Mouse (Mus musculus): ENCODE measurements around the gene Nhsl1.

Nhsl1 gene

GRCm38 (mm10) chr10:18318916-18319481 is at the start of gene Nhsl1:
Gene Nhsl1, plus strand, starts transcription at chr10:18318985.
- DNase-seq (ENCODE audit: low read depth): no peak

DNA sequence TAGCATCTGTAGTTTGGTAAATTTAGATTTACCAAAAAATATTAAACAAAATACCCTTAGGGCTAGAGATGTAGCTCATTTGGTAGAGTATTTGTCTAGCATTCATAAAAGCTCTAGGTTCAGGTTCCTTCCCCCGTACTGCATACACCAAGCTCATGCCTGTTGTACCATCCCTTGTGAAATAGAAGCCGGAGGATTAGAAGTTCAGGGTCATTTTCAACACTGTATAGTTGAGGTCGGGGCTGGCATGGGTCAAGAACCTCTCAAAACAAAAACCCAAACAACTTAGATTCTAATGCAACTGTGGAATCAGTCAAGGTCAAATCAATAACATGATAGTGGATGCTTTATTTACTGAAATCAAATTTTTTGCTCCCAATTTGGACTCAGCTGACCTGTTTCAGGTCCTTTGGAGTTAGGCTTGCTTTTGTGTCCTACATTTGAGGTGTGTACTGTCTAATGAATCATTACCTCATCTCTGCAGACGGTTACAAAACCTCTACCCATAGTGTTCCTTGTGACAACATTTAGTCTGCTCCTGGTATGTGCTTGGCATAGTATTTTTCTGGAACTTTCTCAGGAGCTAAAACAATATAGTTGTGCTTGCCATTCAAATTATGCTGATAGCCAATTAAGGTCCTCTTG is 42.6 kb upstream of the Nhsl1 start:
- no peak for DNase-seq (ENCODE audit: low read depth)

GRCm38 (mm10) chr10:18283991-18284390 is 34.8 kb upstream of the Nhsl1 start:
- no peak for DNase-seq (ENCODE audit: low read depth)

DNA sequence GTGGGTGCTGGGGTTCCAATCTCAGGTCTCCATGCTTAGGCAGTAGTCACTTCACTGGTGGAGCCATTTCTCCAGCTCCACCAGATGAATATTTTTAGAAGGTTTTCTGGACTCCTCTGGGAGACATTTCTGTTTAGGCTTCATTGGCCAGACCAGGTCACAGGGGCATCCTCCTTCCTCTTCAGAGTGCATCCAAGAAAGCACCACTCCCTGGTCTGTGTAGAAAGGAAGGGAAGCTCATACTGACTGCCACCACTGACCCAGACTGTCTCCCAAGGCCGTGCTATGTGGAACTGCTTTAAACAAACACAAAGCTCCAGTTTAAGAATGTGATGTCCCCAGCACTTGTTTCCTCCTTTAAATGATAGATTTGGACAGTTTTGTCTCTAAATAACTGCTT is 29.3 kb upstream of the Nhsl1 start:
- no peak for DNase-seq (ENCODE audit: low read depth)

DNA sequence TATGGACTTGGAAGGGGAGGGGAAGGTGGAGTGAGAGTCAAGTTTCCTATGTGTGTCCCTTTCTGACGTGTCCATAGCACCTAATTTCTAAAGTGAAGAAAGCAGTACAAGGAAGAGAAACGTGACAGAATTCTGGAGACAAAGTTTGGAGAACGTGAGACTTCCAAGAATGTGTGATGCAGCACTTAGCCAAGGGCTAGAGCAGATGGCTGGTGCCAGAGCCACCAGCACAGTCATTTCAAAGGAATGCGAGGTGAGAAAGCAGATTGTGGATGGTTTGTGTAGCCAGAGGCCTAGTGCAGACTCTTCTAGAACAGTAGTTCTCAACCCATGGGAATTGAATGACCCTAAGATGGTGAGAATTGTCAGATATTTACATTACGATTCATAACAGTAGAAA is 13.7 kb upstream of the Nhsl1 start:
- DNase-seq (ENCODE audit: low read depth): no peak

DNA sequence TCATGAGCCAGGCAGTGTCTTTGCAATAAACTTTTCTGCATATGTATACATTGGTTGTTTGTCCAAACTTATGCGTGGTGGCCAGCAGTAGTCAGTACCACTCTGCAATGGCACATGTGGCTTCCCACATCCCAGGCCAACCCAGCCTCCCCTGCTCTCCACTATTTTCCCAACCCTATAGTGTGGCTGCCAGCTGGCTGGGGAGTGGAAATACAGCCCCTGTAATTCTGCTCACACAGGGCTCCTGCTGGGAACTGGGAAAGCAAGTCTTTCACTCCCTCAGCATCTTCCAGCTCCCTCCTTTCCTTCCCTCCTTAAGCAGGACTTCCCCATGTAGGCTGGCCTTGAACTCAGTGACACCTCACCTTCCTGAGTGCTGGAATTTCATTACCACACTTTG is 3.7 kb upstream of the Nhsl1 start:
- DNase-seq (ENCODE audit: low read depth): no peak

- no peak for DNase-seq (ENCODE audit: low read depth)
These were observed 1.3 kb upstream of the Nhsl1 start for GRCm38 (mm10) chr10:18317521-18317920.

DNA sequence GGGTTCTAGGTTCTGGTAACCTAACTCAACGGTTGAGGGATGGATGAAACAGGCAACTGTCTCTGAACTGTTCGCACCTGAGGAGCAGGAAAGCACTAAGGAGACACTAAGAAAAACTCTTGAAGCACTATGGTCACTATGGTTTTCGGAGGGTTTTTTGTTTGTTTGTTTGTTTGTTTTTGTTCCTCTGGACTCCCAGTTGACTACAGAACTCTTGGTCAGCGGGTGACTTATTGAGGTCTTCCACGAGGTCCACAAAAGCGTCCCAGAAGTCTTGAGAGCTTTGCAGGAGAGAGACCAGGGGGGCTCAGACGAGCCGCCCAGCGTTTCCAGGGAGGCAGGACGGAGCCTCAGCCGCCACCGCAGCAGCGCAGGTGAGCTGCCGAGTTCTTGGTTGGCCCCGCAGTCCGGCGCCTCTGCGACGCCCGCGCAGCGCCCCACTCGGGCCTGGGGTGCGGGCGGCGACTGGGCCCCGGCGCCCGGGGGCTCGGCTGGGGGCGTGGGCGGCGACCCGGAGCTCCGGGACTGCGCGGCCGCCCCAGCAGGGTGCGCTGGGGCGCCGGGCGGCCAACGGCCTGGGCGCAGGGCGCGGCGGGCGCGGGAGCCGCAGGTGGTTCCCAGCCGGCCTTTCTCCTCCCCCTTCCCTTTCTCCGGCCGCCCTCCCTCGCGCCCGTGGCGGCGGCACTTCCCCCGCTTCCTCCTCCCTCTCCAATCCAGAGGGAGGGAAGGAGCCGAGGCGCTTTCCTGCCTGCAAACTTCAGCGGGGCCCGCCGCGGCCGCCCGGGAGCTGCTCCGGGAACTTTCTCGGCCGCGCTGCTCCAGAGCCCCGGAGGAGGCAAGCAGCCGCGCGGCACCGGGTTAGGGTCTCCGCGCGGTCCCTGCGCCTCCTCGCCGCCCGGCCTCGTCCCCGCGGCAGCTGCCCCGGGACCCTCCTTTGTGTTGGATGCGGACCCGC is 547 bp upstream of the Nhsl1 start:
- DNase-seq (ENCODE audit: low read depth): no peak

GRCm38 (mm10) chr10:18319691-18320090 is 906 bp downstream of the Nhsl1 start:
- DNase-seq (ENCODE audit: low read depth): no peak

DNA sequence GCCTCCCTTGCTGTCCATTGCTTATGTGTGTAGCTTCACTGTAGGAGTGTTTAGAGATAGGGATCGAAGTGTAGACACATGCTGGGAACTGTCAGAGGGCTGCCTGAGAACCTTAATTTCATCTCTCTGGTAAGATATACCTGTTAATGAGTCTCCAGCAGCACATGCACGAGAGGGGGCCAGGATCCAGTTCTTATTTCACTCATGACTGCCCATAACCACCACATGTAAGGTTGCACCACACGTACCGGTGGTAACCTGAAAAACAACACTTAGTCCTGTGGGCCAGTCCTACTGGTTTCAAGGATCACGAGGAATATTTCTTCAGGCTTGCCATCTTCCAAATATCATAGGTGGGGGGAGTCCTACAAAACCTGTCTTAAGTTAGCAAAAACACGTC is 3.1 kb downstream of the Nhsl1 start:
- no peak for DNase-seq (ENCODE audit: low read depth)

GRCm38 (mm10) chr10:18323701-18324100 is 4.9 kb downstream of the Nhsl1 start:
- no peak for DNase-seq (ENCODE audit: low read depth)

- no peak for DNase-seq (ENCODE audit: low read depth)
These were observed 9.6 kb downstream of the Nhsl1 start for GRCm38 (mm10) chr10:18328331-18328908.

DNA sequence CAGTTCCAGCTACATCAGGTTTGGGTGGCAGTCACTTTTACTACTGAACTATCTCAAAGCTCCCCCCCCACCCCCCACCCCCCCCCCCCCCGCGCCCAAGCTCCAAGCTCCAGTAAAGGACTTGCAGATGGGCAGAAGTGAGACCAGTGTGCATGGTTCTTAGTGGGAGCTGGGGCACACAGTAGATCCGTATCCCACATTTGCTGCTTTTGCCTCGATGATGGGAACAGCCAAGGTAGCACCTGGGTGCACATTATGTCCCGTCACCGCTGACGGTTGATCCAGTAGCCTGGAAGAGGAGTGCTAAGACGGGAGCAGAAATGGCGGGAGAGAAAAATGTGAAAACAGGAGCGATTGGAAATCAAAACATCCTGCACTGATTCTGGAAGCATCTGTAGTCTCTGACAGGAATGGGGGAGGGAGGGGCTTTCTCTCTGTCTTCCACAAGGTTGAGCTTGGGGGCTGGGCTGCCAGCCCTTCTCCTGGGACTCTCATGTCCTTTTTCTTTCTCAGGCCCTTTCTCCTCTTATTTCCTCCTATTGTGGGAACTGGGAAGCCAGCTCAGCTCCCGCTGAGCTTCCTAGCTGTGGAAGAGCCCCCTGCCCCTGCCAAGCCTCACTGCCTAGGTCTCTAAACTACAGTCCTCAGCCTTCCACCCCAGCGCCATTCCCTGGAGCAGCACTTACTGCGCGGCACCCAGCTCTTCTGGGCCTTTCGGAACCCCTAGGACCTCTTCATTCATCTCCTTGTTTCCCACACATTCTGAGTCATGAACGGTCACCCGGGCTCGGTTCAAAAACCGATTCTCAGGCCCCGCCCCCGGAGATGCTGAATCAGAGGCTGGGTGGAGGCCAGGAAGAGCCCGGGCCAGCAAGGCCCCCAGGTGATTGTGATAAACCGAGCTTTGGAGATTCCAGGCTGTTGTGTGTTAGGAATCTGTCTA is 10.6 kb downstream of the Nhsl1 start:
- no peak for DNase-seq (ENCODE audit: low read depth)

- DNase-seq (ENCODE audit: low read depth): no peak
These were observed 11.7 kb downstream of the Nhsl1 start for GRCm38 (mm10) chr10:18330445-18330844.

- DNase-seq (ENCODE audit: low read depth): no peak
These were observed 14.8 kb downstream of the Nhsl1 start for GRCm38 (mm10) chr10:18333575-18333974.

GRCm38 (mm10) chr10:18334176-18334575 is 15.4 kb downstream of the Nhsl1 start:
- DNase-seq (ENCODE audit: low read depth): no peak

DNA sequence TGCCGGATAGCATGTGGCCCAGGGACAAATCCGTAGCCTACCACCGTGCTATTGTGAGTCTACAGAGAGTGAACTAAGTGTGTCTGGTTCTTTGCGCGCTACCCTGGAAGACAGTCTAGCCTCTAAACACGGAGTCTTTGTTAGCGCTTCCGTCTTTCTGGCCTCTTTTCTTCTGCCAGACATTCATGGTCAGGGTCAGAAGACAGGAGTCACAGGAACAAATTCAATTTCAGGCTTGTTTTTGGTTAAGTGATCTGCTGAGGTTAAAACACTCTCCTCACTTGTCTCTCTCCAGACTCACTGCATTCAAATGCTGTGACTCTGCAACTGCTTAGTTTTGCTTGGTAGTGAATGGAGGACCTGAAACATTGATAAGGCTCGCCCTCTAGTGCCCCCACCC is 15.9 kb downstream of the Nhsl1 start:
- DNase-seq (ENCODE audit: low read depth): no peak

- no peak for DNase-seq (ENCODE audit: low read depth)
These were observed 18.9 kb downstream of the Nhsl1 start for GRCm38 (mm10) chr10:18337725-18338124.

GRCm38 (mm10) chr10:18339386-18339785 is 20.6 kb downstream of the Nhsl1 start:
- no peak for DNase-seq (ENCODE audit: low read depth)

DNA sequence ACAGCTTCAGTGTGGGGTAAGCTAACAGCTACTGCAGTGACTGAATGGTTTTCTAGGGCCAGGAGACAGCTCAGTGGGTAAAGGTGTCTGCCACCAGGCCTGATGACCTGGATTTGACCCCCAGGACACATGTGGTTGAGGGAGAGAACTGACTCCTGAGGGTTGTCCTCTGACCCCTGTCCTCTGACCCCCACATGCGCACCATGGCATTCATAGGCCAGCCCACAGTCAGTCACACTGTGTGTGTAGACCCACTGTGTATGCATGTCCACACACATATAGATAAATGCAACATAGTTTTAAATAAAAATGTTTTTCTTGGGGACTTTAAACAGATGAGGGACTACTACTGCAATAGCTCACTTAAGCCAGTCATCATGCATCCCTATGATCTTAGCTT is 22.1 kb downstream of the Nhsl1 start:
- DNase-seq (ENCODE audit: low read depth): no peak

- DNase-seq (ENCODE audit: low read depth): no peak
These were observed 22.8 kb downstream of the Nhsl1 start for GRCm38 (mm10) chr10:18341444-18342196.
